Mouse (Mus musculus): ENCODE data around the gene Tmem178b.
A peak's percentile ranks its signal among the peaks of the same experiment; 100 is the strongest.

The Tmem178b gene

DNA sequence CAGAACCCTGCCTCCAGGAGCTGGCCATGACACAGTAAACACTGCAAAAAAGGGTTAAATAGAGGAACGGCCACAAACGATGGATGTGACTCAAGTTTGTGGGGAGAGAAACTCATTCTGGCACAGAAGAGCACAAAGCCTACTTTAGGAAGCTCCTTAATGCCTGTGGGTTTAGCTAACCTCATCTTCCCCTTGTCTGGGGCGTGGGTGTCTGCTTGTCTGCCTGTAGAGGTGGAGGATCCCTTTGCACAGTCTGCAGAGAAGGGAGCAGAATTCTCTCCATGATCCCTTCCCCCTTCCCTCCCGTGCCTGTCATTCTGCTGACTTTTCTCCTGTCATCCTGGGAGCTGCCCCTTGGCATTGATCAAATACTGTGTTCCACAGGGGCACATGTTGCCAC is 304.8 kb downstream of the Tmem178b start:
- DNase-seq (ENCODE audit: low spot score) = no peak

GRCm38 (mm10) chr6:40180551-40180950 is 307.5 kb downstream of the Tmem178b start:
- DNase-seq (ENCODE audit: low spot score) = no peak

- DNase-seq (ENCODE audit: low spot score) = no peak
Measured at GRCm38 (mm10) chr6:40200661-40201060, 327.6 kb downstream of the Tmem178b start.

GRCm38 (mm10) chr6:40202602-40203001 is 329.5 kb downstream of the Tmem178b start:
- DNase-seq (ENCODE audit: low spot score) = no peak

- DNase-seq (ENCODE audit: low spot score) = no peak
Measured at GRCm38 (mm10) chr6:40205380-40205779, 332.3 kb downstream of the Tmem178b start.

- no peak for DNase-seq (ENCODE audit: low spot score)
Measured at GRCm38 (mm10) chr6:40208014-40208413, 334.9 kb downstream of the Tmem178b start.

GRCm38 (mm10) chr6:40209172-40209571 is 336.1 kb downstream of the Tmem178b start:
- no peak for DNase-seq (ENCODE audit: low spot score)

- DNase-seq (ENCODE audit: low spot score) = no peak
Measured at GRCm38 (mm10) chr6:40217154-40217553, 344.1 kb downstream of the Tmem178b start.

- no peak for DNase-seq (ENCODE audit: low spot score)
Measured at GRCm38 (mm10) chr6:40217651-40218050, 344.6 kb downstream of the Tmem178b start.

DNA sequence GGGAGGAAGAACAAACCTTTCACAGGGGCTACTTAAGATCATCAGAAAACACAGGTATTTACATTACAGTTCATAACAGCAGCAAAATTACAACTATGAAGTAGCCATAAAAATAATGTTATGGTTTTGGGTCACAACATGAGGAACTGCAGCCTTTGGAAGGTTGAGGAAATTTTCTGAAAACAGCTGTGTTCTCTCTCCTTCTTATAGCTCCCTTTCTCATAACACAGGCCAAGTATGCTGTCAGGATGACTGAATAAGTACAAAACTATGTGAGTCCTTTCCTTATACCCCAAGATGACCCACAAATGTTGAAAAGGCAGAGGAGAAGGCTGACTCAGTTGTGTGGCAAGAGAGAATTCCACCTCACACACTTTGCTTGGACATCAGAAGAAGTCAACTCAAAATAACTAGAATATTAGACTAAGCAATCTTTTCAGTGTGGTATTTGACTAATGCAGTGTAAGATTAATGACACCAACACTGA is 347.6 kb downstream of the Tmem178b start:
- no peak for DNase-seq (ENCODE audit: low spot score)

GRCm38 (mm10) chr6:40225585-40226280 is 352.7 kb downstream of the Tmem178b start:
- no peak for DNase-seq (ENCODE audit: low spot score)

GRCm38 (mm10) chr6:40228981-40229380 is 355.9 kb downstream of the Tmem178b start:
- DNase-seq (ENCODE audit: low spot score) = no peak

- no peak for DNase-seq (ENCODE audit: low spot score)
Measured at GRCm38 (mm10) chr6:40229985-40230384, 356.9 kb downstream of the Tmem178b start.

GRCm38 (mm10) chr6:40234066-40234465 is 361.0 kb downstream of the Tmem178b start:
- DNase-seq (ENCODE audit: low spot score) = no peak

- DNase-seq (ENCODE audit: low spot score) = peak; percentile 35
Measured at GRCm38 (mm10) chr6:40235793-40236470, 362.9 kb downstream of the Tmem178b start.

DNA sequence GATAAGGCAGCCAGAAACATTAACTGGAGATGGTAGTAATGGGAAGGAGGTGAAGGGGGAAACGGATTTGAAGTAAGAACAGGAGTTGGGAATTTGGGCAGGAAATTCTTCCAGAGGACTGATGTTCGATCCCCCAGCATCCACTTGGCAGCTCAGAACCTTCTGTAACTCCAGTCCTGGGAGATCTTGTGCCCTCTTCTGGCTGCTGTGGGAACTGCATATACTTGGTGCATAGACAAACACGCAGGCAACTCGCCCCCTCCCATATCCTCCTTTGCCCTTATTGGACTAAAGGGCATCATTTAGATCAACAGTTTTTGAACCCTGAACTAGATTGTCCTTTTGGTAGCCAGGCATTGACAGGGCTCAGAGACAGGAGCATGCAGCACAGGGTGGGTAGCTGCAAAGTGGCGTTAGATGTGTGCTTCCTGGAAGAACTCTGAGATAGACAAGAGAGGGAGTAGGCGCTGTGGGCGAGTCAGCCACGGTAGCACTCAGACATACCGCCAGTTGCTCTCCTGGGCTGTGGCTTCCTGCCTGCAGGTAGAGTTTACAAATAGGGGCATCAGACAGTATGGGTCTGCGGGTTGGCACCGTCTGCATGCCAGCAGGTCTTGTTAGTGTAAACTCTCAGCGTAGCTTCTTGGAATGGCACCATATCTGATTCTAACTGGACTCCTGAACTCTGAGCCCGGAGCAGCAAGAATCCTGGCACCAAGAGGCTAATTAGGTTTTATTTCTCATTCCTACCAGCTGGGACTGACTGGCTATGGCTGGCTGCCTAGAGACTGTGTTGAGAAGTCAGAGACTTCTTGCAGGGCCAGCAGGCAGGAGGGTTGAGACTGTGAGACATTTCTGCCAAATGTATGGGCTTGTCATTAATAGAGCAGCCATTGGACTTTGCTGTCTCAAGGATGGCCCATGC is 364.0 kb downstream of the Tmem178b start:
- DNase-seq (ENCODE audit: low spot score) = peak; percentile 5

- DNase-seq (ENCODE audit: low spot score) = no peak
Measured at GRCm38 (mm10) chr6:40238857-40239256, 365.8 kb downstream of the Tmem178b start.

GRCm38 (mm10) chr6:40240671-40241070 is 367.6 kb downstream of the Tmem178b start:
- DNase-seq (ENCODE audit: low spot score) = no peak

- no peak for DNase-seq (ENCODE audit: low spot score)
Measured at GRCm38 (mm10) chr6:40247398-40247946, 374.4 kb downstream of the Tmem178b start.

- no peak for DNase-seq (ENCODE audit: low spot score)
Measured at GRCm38 (mm10) chr6:40249939-40250338, 376.9 kb downstream of the Tmem178b start.

- no peak for DNase-seq (ENCODE audit: low spot score)
Measured at GRCm38 (mm10) chr6:40263687-40264086, 390.6 kb downstream of the Tmem178b start.

DNA sequence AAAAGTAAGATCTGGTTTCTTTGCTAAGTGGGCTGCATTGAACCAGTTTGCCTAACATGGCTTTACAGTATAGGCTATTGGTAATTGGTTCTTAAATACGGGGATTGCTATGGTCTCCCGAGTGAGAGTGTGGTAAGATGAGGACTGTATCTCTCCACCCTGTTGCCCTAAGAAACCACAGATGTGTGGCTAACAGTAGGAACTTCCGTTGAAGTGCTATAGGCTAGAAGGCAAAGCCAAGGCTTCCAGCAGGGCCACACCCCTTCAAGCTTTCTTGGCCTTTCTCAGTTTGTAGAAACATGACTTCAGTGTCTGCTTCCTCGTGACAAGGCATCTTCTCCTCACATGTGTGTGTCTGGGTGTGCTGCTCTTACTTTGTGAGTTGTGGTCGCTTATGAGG is 427.6 kb downstream of the Tmem178b start:
- no peak for DNase-seq (ENCODE audit: low spot score)
